In genomic region chr5:132540841-132541311, GRCm38 (mm10) we compare ENCODE assay signal across 8 mouse cellular contexts. TPM values are rescaled to one million over a fixed set of nuclear protein-coding genes. Genes with fewer than 3 reads are reported as not detected.
DNase-seq lines count a peak whose midpoint lies in the region; ATAC-seq and TF ChIP-seq lines count a peak whose summit lies in the region.

No protein-coding gene starts in this region.

- peak overlapping the region; percentile 83; the same call in 1 of the 2 replicates for H3K27ac ChIP-seq in gastrocnemius, adult 2 months
- H3K27ac ChIP-seq in ES-Bruce4 (ENCODE audit: insufficient read depth, low read length) = no peak overlapping the region
- H3K27ac ChIP-seq in embryonic facial prominence, embryonic 12.5 days = peak overlapping the region; percentile 93
- H3K27ac ChIP-seq in hindbrain, embryonic 13.5 days = peak overlapping the region; percentile 93
- no peak overlapping the region for H3K27ac ChIP-seq in liver, embryonic 12.5 days

- under 1% methylated on average over 6 of the region's 7 CpGs for WGBS in embryonic facial prominence, embryonic 12.5 days
- whole genome bisulfite sequencing in hindbrain, embryonic 13.5 days = 0% methylated on average over 5 of the region's 7 CpGs
- 20% methylated on average over 5 of the region's 7 CpGs for WGBS in liver, embryonic 12.5 days (ENCODE audit: insufficient replicate concordance)

- intact Hi-C loops in gastrocnemius, adult 2 months (cut with DNase I) = loop anchor here (10.0 kb wide), 2 partner anchors 106 to 176 kb away; no protein-coding TSS in a partner anchor
- intact Hi-C loops in gastrocnemius, postnatal 14 days (cut with DNase I; ENCODE audit: low total_unique reads) = no loop called here

- H3K36me3 ChIP-seq in ES-Bruce4 (ENCODE audit: control insufficient read depth, insufficient read depth, low read length, poor library complexity, severe bottlenecking) = no peaks in the 10 kb centered on the region
- no peaks in the 10 kb centered on the region for H3K36me3 ChIP-seq in embryonic facial prominence, embryonic 12.5 days
- H3K36me3 ChIP-seq in hindbrain, embryonic 13.5 days = no peaks in the 10 kb centered on the region
- no peaks in the 10 kb centered on the region for H3K36me3 ChIP-seq in liver, embryonic 12.5 days

- TF ChIP-seq EP300 in ES-Bruce4 (IDR thresholded peaks at IDR 0.05; ENCODE audit: insufficient read depth, low read depth, low read length) = no peak

- no peak for ATAC-seq in embryonic facial prominence, embryonic 12.5 days (ENCODE audit: insufficient number of reproducible peaks, insufficient read depth, low FRiP score, low TSS enrichment)
- no peak for ATAC-seq in hindbrain, embryonic 13.5 days (ENCODE audit: low FRiP score)
- ATAC-seq in liver, embryonic 12.5 days = no peak

- TF ChIP-seq CTCF in gastrocnemius, adult 2 months (IDR thresholded peaks at IDR 0.05) = no peak
- no peak for TF ChIP-seq CTCF in ES-Bruce4 (IDR thresholded peaks at IDR 0.05; ENCODE audit: low read depth, low read length)

- no peaks in the 10 kb centered on the region for H3K9me3 ChIP-seq in ES-Bruce4 (replicated peaks; ENCODE audit: control insufficient read depth, insufficient read depth, low read length, poor library complexity, severe bottlenecking)
- no peaks in the 10 kb centered on the region for H3K9me3 ChIP-seq in embryonic facial prominence, embryonic 12.5 days
- H3K9me3 ChIP-seq in hindbrain, embryonic 13.5 days = no peaks in the 10 kb centered on the region
- H3K9me3 ChIP-seq in liver, embryonic 12.5 days (replicated peaks) = no peaks in the 10 kb centered on the region

- no peak for TF ChIP-seq POLR2A in ES-Bruce4 (IDR thresholded peaks at IDR 0.05; ENCODE audit: insufficient read depth, low read length)

- peak overlapping the region; percentile 95 for H3K9ac ChIP-seq in ES-Bruce4 (ENCODE audit: low read depth, poor library complexity, severe bottlenecking)
- H3K9ac ChIP-seq in embryonic facial prominence, embryonic 12.5 days = peak overlapping the region; percentile 85
- H3K9ac ChIP-seq in hindbrain, embryonic 13.5 days = peak overlapping the region; percentile 96
- H3K9ac ChIP-seq in liver, embryonic 12.5 days = peak overlapping the region; percentile 56; the same call in 1 of the 2 replicates

- H3K27me3 ChIP-seq in ES-Bruce4 (ENCODE audit: control insufficient read depth, insufficient read depth, low read length, poor library complexity, severe bottlenecking) = peaks cover 9% of the 10 kb centered on the region
- H3K27me3 ChIP-seq in embryonic facial prominence, embryonic 12.5 days = no peaks in the 10 kb centered on the region
- H3K27me3 ChIP-seq in hindbrain, embryonic 13.5 days = no peaks in the 10 kb centered on the region
- H3K27me3 ChIP-seq in liver, embryonic 12.5 days (replicated peaks) = peaks cover 57% of the 10 kb centered on the region

- peak overlapping the region; percentile 67 for H3K4me2 ChIP-seq in embryonic facial prominence, embryonic 12.5 days (replicated peaks)
- H3K4me2 ChIP-seq in hindbrain, embryonic 13.5 days = peak overlapping the region; percentile 73
- H3K4me2 ChIP-seq in liver, embryonic 12.5 days = peak overlapping the region; percentile 87

- peak overlapping the region; percentile 91 for H3K4me3 ChIP-seq in gastrocnemius, adult 2 months
- H3K4me3 ChIP-seq in ES-Bruce4 (ENCODE audit: low read depth, low read length) = peak overlapping the region; percentile 74
- peak overlapping the region; percentile 86 for H3K4me3 ChIP-seq in embryonic facial prominence, embryonic 12.5 days
- H3K4me3 ChIP-seq in hindbrain, embryonic 13.5 days = peak overlapping the region; percentile 81
- H3K4me3 ChIP-seq in liver, embryonic 12.5 days = peak overlapping the region; percentile 59

- DNase-seq in gastrocnemius, adult 2 months = no peak
- DNase-seq in gastrocnemius, postnatal 14 days = no peak
- DNase-seq in right cerebral cortex, postnatal 4 days = peak; percentile 40
- no peak for DNase-seq in urinary bladder, postnatal 14 days (ENCODE audit: low spot score)

- H3K4me1 ChIP-seq in ES-Bruce4 (ENCODE audit: control insufficient read depth, insufficient read depth, low read length) = no peaks in the 10 kb centered on the region
- peaks cover 22% of the 10 kb centered on the region for H3K4me1 ChIP-seq in embryonic facial prominence, embryonic 12.5 days
- H3K4me1 ChIP-seq in hindbrain, embryonic 13.5 days (replicated peaks) = peaks cover 53% of the 10 kb centered on the region
- H3K4me1 ChIP-seq in liver, embryonic 12.5 days = peaks cover 19% of the 10 kb centered on the region

RNA-seq across cellular contexts. Expression of gene Auts2, which starts 2.3 kb away (rescaled TPM):
- 10 to 100 TPM; 13.0 to 31.1 TPM for total RNA-seq in gastrocnemius, adult 2 months (2021)
- total RNA-seq in gastrocnemius, postnatal 14 days (2021) = 10 to 100 TPM; 19.4 to 30.5 TPM
- polyA plus RNA-seq in ES-Bruce4 (2011; ENCODE audit: insufficient read depth, insufficient read length, low read depth, missing spikeins) = 22.6 and 23.4 TPM in 2 replicates
- polyA plus RNA-seq in embryonic facial prominence, embryonic 12.5 days (2016; fragmentation: Nextera tagmentation; extraction: Ambion mirVana) = 73.6 TPM in 2 replicates
- 78.6 and 89.9 TPM in 2 replicates for polyA plus RNA-seq in hindbrain, embryonic 13.5 days (2015; fragmentation: Nextera tagmentation; extraction: Ambion mirVana)
- 4.4 and 5.4 TPM in 2 replicates for polyA plus RNA-seq in liver, embryonic 12.5 days (2016; fragmentation: Nextera tagmentation; extraction: Ambion mirVana)

Comparison
In these comparisons a context has a peak if more than half of its experiments do, and no peak if none do; other contexts are left out.
1. H3K27ac ChIP-seq: peak in gastrocnemius, adult 2 months (single experiment), embryonic facial prominence, embryonic 12.5 days (single experiment) and hindbrain, embryonic 13.5 days (single experiment); none in ES-Bruce4 (single experiment) and liver, embryonic 12.5 days (single experiment).
2. Peak in every context shown above with its lines, with median percentiles within 50 percentile points of each other: H3K4me3 ChIP-seq, H3K9ac ChIP-seq and H3K4me2 ChIP-seq.